Mouse (Mus musculus): Measurements from ENCODE around the gene Snx9. TPM values are rescaled to one million over a fixed set of nuclear protein-coding genes. Genes with fewer than 3 reads are reported as not detected.

Gene Snx9
- 10 to 100 TPM; 24.6 to 28.9 TPM for total RNA-seq (2021)
- long read RNA-seq, experiment 1, transcript Snx9-201 (18 exons, 3,331 nt), result major isoform, 6 of 57 reads
- long read RNA-seq, experiment 1, partial matches to known transcripts, result 2 of 57 reads
- long read RNA-seq, experiment 1, other reads (novel, unspliced or antisense), result 49 of 57 reads
- long read RNA-seq, experiment 2, transcript Snx9-201 (18 exons, 3,331 nt), result major isoform, 11 of 48 reads
- long read RNA-seq, experiment 2, partial matches to known transcripts, result 2 of 48 reads
- long read RNA-seq, experiment 2, other reads (novel, unspliced or antisense), result 35 of 48 reads

- DNase-seq (ENCODE audit: low spot score), result peak; percentile 62
These were observed at the start of gene Snx9 for GRCm38 (mm10) chr17:5841128-5841942. Gene Snx9 (plus strand): TSS chr17:5841329.

GRCm38 (mm10) chr17:5792164-5792791 is 48.9 kb upstream of the Snx9 start:
- no peak for DNase-seq (ENCODE audit: low spot score)

- DNase-seq (ENCODE audit: low spot score), result no peak
These were observed 47.5 kb upstream of the Snx9 start for GRCm38 (mm10) chr17:5793593-5793992.

- DNase-seq (ENCODE audit: low spot score), result no peak
These were observed 46.9 kb upstream of the Snx9 start for GRCm38 (mm10) chr17:5794276-5794675.

- no peak for DNase-seq (ENCODE audit: low spot score)
These were observed 45.8 kb upstream of the Snx9 start for GRCm38 (mm10) chr17:5795369-5795768.

- DNase-seq (ENCODE audit: low spot score), result peak; percentile 83
These were observed 45.3 kb upstream of the Snx9 start for GRCm38 (mm10) chr17:5795878-5796277.

- DNase-seq (ENCODE audit: low spot score), result no peak
These were observed 43.9 kb upstream of the Snx9 start for GRCm38 (mm10) chr17:5797124-5797760.

GRCm38 (mm10) chr17:5798221-5798801 is 42.8 kb upstream of the Snx9 start:
- no peak for DNase-seq (ENCODE audit: low spot score)

- DNase-seq (ENCODE audit: low spot score), result no peak
These were observed 42.2 kb upstream of the Snx9 start for GRCm38 (mm10) chr17:5798900-5799299.

- no peak for DNase-seq (ENCODE audit: low spot score)
These were observed 41.6 kb upstream of the Snx9 start for GRCm38 (mm10) chr17:5799396-5800021.

GRCm38 (mm10) chr17:5800254-5800653 is 40.9 kb upstream of the Snx9 start:
- no peak for DNase-seq (ENCODE audit: low spot score)

GRCm38 (mm10) chr17:5800824-5801560 is 40.1 kb upstream of the Snx9 start:
- no peak for DNase-seq (ENCODE audit: low spot score)

- no peak for DNase-seq (ENCODE audit: low spot score)
These were observed 39.1 kb upstream of the Snx9 start for GRCm38 (mm10) chr17:5801761-5802655.

GRCm38 (mm10) chr17:5802656-5802955 is 38.5 kb upstream of the Snx9 start:
- DNase-seq (ENCODE audit: low spot score), result no peak

- DNase-seq (ENCODE audit: low spot score), result no peak
These were observed 37.7 kb upstream of the Snx9 start for GRCm38 (mm10) chr17:5803229-5804012.

- DNase-seq (ENCODE audit: low spot score), result peak; percentile 33
These were observed 36.6 kb upstream of the Snx9 start for GRCm38 (mm10) chr17:5804370-5805150.

- DNase-seq (ENCODE audit: low spot score), result no peak
These were observed 35.8 kb upstream of the Snx9 start for GRCm38 (mm10) chr17:5805151-5805834.

All from gastrocnemius, adult 18-20 months (tissue).